Mouse (Mus musculus) megakaryocyte-erythroid progenitor cell, adult 5-6 weeks (primary cell): Measurements from ENCODE around the gene Zcchc24. TPM values are rescaled to one million over a fixed set of nuclear protein-coding genes. Genes with fewer than 3 reads are reported as not detected.

Experiments
- ATAC-seq: replicated peaks from 2 replicates; pipeline ENCODE4 v1.8.0; 2016; ENCODE audit warnings: mild to moderate bottlenecking, inconsistent platforms; ENCODE audit not compliant: severe bottlenecking, poor library complexity, low FRiP score, low TSS enrichment
- total RNA-seq, 2 experiments: library from RNA; stranded (forward) in 1 of 2; stranded (reverse) in 1 of 2; fragments of 200-1000, 215-1000 nt in 1 of 2; fragments of >200 nt in 1 of 2; fragmentation: Nextera tagmentation in 1 of 2; gene quantifications; 2 replicates each; pipeline ENCODE4 v1.2.3; 2014 to 2017

Gene Zcchc24
- total RNA-seq, 2 experiments from 2014 or later: 1.4 TPM

- peak; percentile 88 for ATAC-seq
Measured at GRCm38 (mm10) chr14:25693888-25694568, 74.8 kb downstream of the Zcchc24 start, which contains the start of gene Ppif. Gene Ppif (plus strand): TSS chr14:25694154.

- peak; percentile 14 for ATAC-seq
Measured at GRCm38 (mm10) chr14:25693271-25693887, 75.5 kb downstream of the Zcchc24 start.

- ATAC-seq: no peak
Measured at GRCm38 (mm10) chr14:25686983-25687901, 81.6 kb downstream of the Zcchc24 start.

GRCm38 (mm10) chr14:25686216-25686945 lies 82.5 kb downstream of the Zcchc24 start:
- ATAC-seq: 0 out of 2 replicates have a peak, but pooled peaks have one; percentile 30

GRCm38 (mm10) chr14:25682020-25682419 lies 86.8 kb downstream of the Zcchc24 start:
- ATAC-seq: no peak

- ATAC-seq: no peak
Measured at GRCm38 (mm10) chr14:25679625-25680024, 89.2 kb downstream of the Zcchc24 start.

- peak; percentile 90 for ATAC-seq
Measured at GRCm38 (mm10) chr14:25667587-25667986, 101.3 kb downstream of the Zcchc24 start.

GRCm38 (mm10) chr14:25666668-25667376 lies 102.0 kb downstream of the Zcchc24 start:
- no peak for ATAC-seq

- no peak for ATAC-seq
Measured at GRCm38 (mm10) chr14:25665314-25665970, 103.4 kb downstream of the Zcchc24 start.

- no peak for ATAC-seq
Measured at GRCm38 (mm10) chr14:25664310-25664695, 104.5 kb downstream of the Zcchc24 start.

- no peak for ATAC-seq
Measured at GRCm38 (mm10) chr14:25663649-25664309, 105.1 kb downstream of the Zcchc24 start.

Other genes with a start within 250 kb of the Zcchc24 start
- 142 and 159 TPM in 2 replicates for gene Ppif, start 74.9 kb downstream of the Zcchc24 start, total RNA-seq (2014; fragmentation: Nextera tagmentation)
- 42.9 and 55.8 TPM in 2 replicates for gene Ppif, start 74.9 kb downstream of the Zcchc24 start, total RNA-seq (2017)
- 29.2 and 29.7 TPM in 2 replicates for gene Anxa11, start 73.1 kb upstream of the Zcchc24 start, total RNA-seq (2014; fragmentation: Nextera tagmentation)
- gene Anxa11, start 73.1 kb upstream of the Zcchc24 start, total RNA-seq (2017): 5.1 and 6.1 TPM in 2 replicates
- not detected in 2 replicates for gene Plac9a, start 134.1 kb upstream of the Zcchc24 start, total RNA-seq (2014; fragmentation: Nextera tagmentation)
- gene Plac9a, start 134.1 kb upstream of the Zcchc24 start, total RNA-seq (2017): not detected in 2 replicates
- 10.1 and 20.8 TPM in 2 replicates for gene Tmem254a, start 158.6 kb upstream of the Zcchc24 start, total RNA-seq (2014; fragmentation: Nextera tagmentation)
- 3.0 TPM in 1 of 2 replicates, not detected in the other for gene Tmem254a, start 158.6 kb upstream of the Zcchc24 start, total RNA-seq (2017)
- gene Cphx1, start 169.3 kb upstream of the Zcchc24 start, total RNA-seq (2014; fragmentation: Nextera tagmentation): not detected in 2 replicates
- not detected in 2 replicates for gene Cphx1, start 169.3 kb upstream of the Zcchc24 start, total RNA-seq (2017)
- gene Duxbl1, start 209.5 kb upstream of the Zcchc24 start, total RNA-seq (2014; fragmentation: Nextera tagmentation): not detected in 2 replicates
- gene Duxbl1, start 209.5 kb upstream of the Zcchc24 start, total RNA-seq (2017): not detected in 2 replicates